Comparison of ENCODE assay signal across 8 mouse cellular contexts in genomic region chr10:110085156-110085555, GRCm38 (mm10).
DNase-seq lines count a peak whose midpoint lies in the region; ATAC-seq and TF ChIP-seq lines count a peak whose summit lies in the region.

No protein-coding gene starts in this region.

- H3K27me3 ChIP-seq in hindbrain, embryonic 11.5 days (ENCODE audit: control insufficient read depth, insufficient read depth, low read length) = no peaks in the 10 kb centered on the region
- no peaks in the 10 kb centered on the region for H3K27me3 ChIP-seq in hindbrain, embryonic 12.5 days
- no peaks in the 10 kb centered on the region for H3K27me3 ChIP-seq in CH12.LX (replicated peaks)
- no peaks in the 10 kb centered on the region for H3K27me3 ChIP-seq in forebrain, postnatal 0 days (ENCODE audit: insufficient read depth, low read length)

- TF ChIP-seq RAD21 in CH12.LX (IDR thresholded peaks at IDR 0.05; ENCODE audit: low read depth, low read length) = peak; percentile 1

- ATAC-seq in hindbrain, embryonic 11.5 days (ENCODE audit: low FRiP score) = 0 out of 2 replicates have a peak, but pooled peaks have one; percentile 46
- no peak for ATAC-seq in hindbrain, embryonic 12.5 days (ENCODE audit: low FRiP score)
- ATAC-seq in forebrain, postnatal 0 days = no peak

- H3K4me2 ChIP-seq in hindbrain, embryonic 11.5 days (replicated peaks; ENCODE audit: low read depth, low read length) = no peak overlapping the region
- no peak overlapping the region for H3K4me2 ChIP-seq in hindbrain, embryonic 12.5 days (replicated peaks)
- H3K4me2 ChIP-seq in CH12.LX (ENCODE audit: insufficient read depth, low read depth, poor library complexity, severe bottlenecking) = no peak overlapping the region
- no peak overlapping the region for H3K4me2 ChIP-seq in forebrain, postnatal 0 days (ENCODE audit: low read depth)

- TF ChIP-seq EP300 in CH12.LX (IDR thresholded peaks at IDR 0.05; ENCODE audit: low read length) = no peak

- no peak overlapping the region for H3K27ac ChIP-seq in hindbrain, embryonic 11.5 days (ENCODE audit: low read depth, low read length)
- no peak overlapping the region for H3K27ac ChIP-seq in hindbrain, embryonic 12.5 days
- no peak overlapping the region for H3K27ac ChIP-seq in CH12.LX (ENCODE audit: insufficient read depth, low read depth)
- no peak overlapping the region for H3K27ac ChIP-seq in forebrain, postnatal 0 days (ENCODE audit: low read depth, low read length)

- H3K9ac ChIP-seq in hindbrain, embryonic 11.5 days (ENCODE audit: low read depth, low read length) = no peak overlapping the region
- H3K9ac ChIP-seq in hindbrain, embryonic 12.5 days = no peak overlapping the region
- H3K9ac ChIP-seq in CH12.LX (ENCODE audit: insufficient read depth, low read depth) = no peak overlapping the region
- no peak overlapping the region for H3K9ac ChIP-seq in forebrain, postnatal 0 days

- no peak for TF ChIP-seq POLR2A in CH12.LX (IDR thresholded peaks at IDR 0.05; ENCODE audit: low read depth, low read length)

- 9% methylated on average over 5 of the region's 5 CpGs for WGBS in hindbrain, embryonic 11.5 days
- WGBS in hindbrain, embryonic 12.5 days = 11% methylated on average over 5 of the region's 5 CpGs
- WGBS in forebrain, postnatal 0 days = 11% methylated on average over 5 of the region's 5 CpGs

- no peaks in the 10 kb centered on the region for H3K79me2 ChIP-seq in CH12.LX (replicated peaks; ENCODE audit: control insufficient read depth, extremely low read depth, insufficient read depth, poor library complexity, severe bottlenecking)

- H3K4me1 ChIP-seq in hindbrain, embryonic 11.5 days (replicated peaks; ENCODE audit: control insufficient read depth, insufficient read depth, low read length) = no peaks in the 10 kb centered on the region
- H3K4me1 ChIP-seq in hindbrain, embryonic 12.5 days = no peaks in the 10 kb centered on the region
- no peaks in the 10 kb centered on the region for H3K4me1 ChIP-seq in CH12.LX (ENCODE audit: control insufficient read depth in 1 of 2, insufficient read depth in 2 of 2)
- H3K4me1 ChIP-seq in forebrain, postnatal 0 days (ENCODE audit: insufficient read depth) = no peaks in the 10 kb centered on the region

- no peaks in the 10 kb centered on the region for H3K9me3 ChIP-seq in hindbrain, embryonic 11.5 days (ENCODE audit: control insufficient read depth, low read length)
- H3K9me3 ChIP-seq in hindbrain, embryonic 12.5 days (replicated peaks) = no peaks in the 10 kb centered on the region
- peaks cover 39% of the 10 kb centered on the region for H3K9me3 ChIP-seq in CH12.LX (replicated peaks; ENCODE audit: low read length)
- H3K9me3 ChIP-seq in forebrain, postnatal 0 days (ENCODE audit: low read length) = no peaks in the 10 kb centered on the region

- H3K4me3 ChIP-seq in hindbrain, embryonic 11.5 days (ENCODE audit: low read depth, low read length) = no peak overlapping the region
- H3K4me3 ChIP-seq in hindbrain, embryonic 12.5 days = no peak overlapping the region
- H3K4me3 ChIP-seq in CH12.LX (replicated peaks in 1 of 3; ENCODE audit: low read depth in 2 of 3, low read length in 2 of 3, poor library complexity in 1 of 3) = no peak overlapping the region
- H3K4me3 ChIP-seq in forebrain, postnatal 0 days (ENCODE audit: low read depth, low read length) = no peak overlapping the region

- TF ChIP-seq CTCF in CH12.LX (conservative IDR thresholded peaks at IDR 0.05 in 1 of 2, IDR thresholded peaks at IDR 0.05 in 1 of 2; ENCODE audit: low read depth in 2 of 2, low read length in 2 of 2) = peak in 1 of 2 experiments; percentile 26; a peak in 2 of 4 replicates
- peak; percentile 79 for TF ChIP-seq CTCF in forebrain, postnatal 0 days (IDR thresholded peaks at IDR 0.05; ENCODE audit: low read depth)

- in situ Hi-C loops in CH12.LX (cut with MboI; ENCODE audit: low pct_ligation_motif_present, low pct_unique_long_range_greater_than_20kb, low sequenced_read_pairs) = no loop called here

- dilution Hi-C loops in CH12.LX (cut with MboI; ENCODE audit: extremely low pct_ligation_motif_present, extremely low pct_unique_long_range_greater_than_20kb, low sequenced_read_pairs) = no loop called here

- H3K36me3 ChIP-seq in hindbrain, embryonic 11.5 days (ENCODE audit: control insufficient read depth, insufficient read depth, low read length) = no peaks in the 10 kb centered on the region
- no peaks in the 10 kb centered on the region for H3K36me3 ChIP-seq in hindbrain, embryonic 12.5 days
- no peaks in the 10 kb centered on the region for H3K36me3 ChIP-seq in CH12.LX (replicated peaks in 1 of 2; ENCODE audit: control insufficient read depth in 1 of 2, insufficient read depth in 1 of 2, low read length in 1 of 2)
- H3K36me3 ChIP-seq in forebrain, postnatal 0 days (ENCODE audit: insufficient read depth) = no peaks in the 10 kb centered on the region

- DNase-seq in hindbrain, embryonic 11.5 days (ENCODE audit: low spot score) = peak; percentile 78
- no peak for DNase-seq in CH12.LX (ENCODE audit: extremely low read depth)
- peak; percentile 25 for DNase-seq in c-Kit-positive CD71-negative TER-119-negative erythroid progenitor cells, embryonic 14.5 days (ENCODE audit: low read depth)
- peak; percentile 60 for DNase-seq in forebrain, postnatal 0 days
- DNase-seq in kidney, postnatal 10 days = peak; percentile 82
- DNase-seq in lung, postnatal 25 days (ENCODE audit: low spot score) = peak; percentile 14
- DNase-seq in urinary bladder, postnatal 36 days (ENCODE audit: low spot score in 2 of 2) = peak; percentile 37 to 40

TF ChIP-seq in CH12.LX, 34 proteins besides CTCF, POLR2A, EP300 and RAD21:
- TF ChIP-seq ZKSCAN1 (IDR thresholded peaks at IDR 0.05; ENCODE audit: borderline replicate concordance, low read depth, low read length) (no peak), SMC3 (IDR thresholded peaks at IDR 0.05; ENCODE audit: low read depth, low read length) (no peak), CHD2 (IDR thresholded peaks at IDR 0.05; ENCODE audit: low read length) (no peak), MYC (IDR thresholded peaks at IDR 0.05; ENCODE audit: low read depth, low read length) (no peak), MAZ (IDR thresholded peaks at IDR 0.05; ENCODE audit: low read depth, low read length) (no peak), MAFK (IDR thresholded peaks at IDR 0.05; ENCODE audit: insufficient replicate concordance, low read length) (no peak), BHLHE40 (IDR thresholded peaks at IDR 0.05; ENCODE audit: low read depth, low read length) (no peak), TCF12 (IDR thresholded peaks at IDR 0.05; ENCODE audit: low read depth, low read length) (no peak), ETS1 (conservative IDR thresholded peaks at IDR 0.05; ENCODE audit: low read depth, low read length) (no peak), USF2 (conservative IDR thresholded peaks at IDR 0.05; ENCODE audit: low read depth, low read length) (no peak), KAT2A (IDR thresholded peaks at IDR 0.05; ENCODE audit: insufficient replicate concordance, low read length) (no peak), GABPA (IDR thresholded peaks at IDR 0.05; ENCODE audit: insufficient replicate concordance, low read depth, low read length) (no peak), E2F4 (IDR thresholded peaks at IDR 0.05; ENCODE audit: insufficient replicate concordance, low read depth, low read length) (no peak)
